Mouse (Mus musculus): Measurements from ENCODE around the gene Rnase10. TPM values are rescaled to one million over a fixed set of nuclear protein-coding genes. Genes with fewer than 3 reads are reported as not detected.

Gene Rnase10
- polyA plus RNA-seq, 1 experiment from 2014 or later = not detected

DNA sequence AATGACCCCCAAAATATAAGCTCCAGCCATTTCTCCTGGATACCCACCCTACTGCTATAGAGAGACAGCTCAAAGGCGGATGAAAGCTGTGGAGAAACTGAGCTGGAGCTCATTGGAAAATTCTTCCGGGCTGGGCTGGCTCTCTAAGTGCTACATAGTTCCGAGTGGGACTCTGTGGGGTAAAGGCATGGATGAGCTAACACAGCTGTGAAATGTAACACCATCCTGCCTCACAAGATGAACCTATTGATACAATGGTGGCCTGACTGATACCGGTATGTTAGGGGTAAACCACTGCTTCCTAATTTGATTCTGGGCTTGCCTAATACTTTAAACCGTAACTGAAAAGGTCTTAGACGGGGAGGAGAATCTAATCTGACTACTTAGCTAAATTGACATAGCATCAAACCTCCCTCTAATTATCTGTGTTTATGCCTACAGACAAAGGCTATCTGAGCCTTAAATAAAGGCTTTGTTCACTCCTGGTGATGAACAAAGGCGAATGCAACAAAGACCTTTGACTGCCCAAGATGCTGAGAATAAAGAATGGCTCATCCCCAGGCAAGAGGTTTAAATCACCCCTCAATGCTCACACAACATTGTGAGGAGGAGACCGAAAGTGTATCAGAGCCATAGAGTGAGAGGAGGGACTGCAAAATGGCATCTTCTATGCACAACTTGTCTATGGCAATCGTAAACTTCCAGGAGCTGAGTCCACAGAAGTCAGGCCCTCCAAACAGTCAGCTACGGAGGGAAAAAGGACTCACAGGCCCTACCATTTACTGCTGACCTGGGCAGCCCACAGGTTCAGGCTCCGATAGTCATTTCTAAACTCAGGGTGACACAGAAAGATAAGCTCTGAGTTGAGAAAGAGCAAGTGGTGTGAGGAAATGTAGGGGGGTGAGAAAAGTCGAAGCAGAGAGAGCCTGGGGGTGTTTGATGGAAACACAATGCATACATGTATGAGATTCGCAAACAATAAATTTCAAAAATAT is 47.0 kb downstream of the Rnase10 start:
- Histone ChIP-seq H3K4me3 (no peak overlapping the region), H3K27ac (no peak overlapping the region), H3K9me3 (no peaks in the 10 kb centered on the region), H3K36me3 (no peaks in the 10 kb centered on the region), H3K4me1 (peaks cover 16% of the 10 kb centered on the region), H3K27me3 (no peaks in the 10 kb centered on the region), H3K9ac (no peak overlapping the region), H3K4me2 (replicated peaks) (no peak overlapping the region; the same call in 1 of the 2 replicates)
- ATAC-seq (ENCODE audit: low FRiP score, low read depth) = no peak
- 81% methylated on average over 13 of the region's 13 CpGs for whole genome bisulfite sequencing

DNA sequence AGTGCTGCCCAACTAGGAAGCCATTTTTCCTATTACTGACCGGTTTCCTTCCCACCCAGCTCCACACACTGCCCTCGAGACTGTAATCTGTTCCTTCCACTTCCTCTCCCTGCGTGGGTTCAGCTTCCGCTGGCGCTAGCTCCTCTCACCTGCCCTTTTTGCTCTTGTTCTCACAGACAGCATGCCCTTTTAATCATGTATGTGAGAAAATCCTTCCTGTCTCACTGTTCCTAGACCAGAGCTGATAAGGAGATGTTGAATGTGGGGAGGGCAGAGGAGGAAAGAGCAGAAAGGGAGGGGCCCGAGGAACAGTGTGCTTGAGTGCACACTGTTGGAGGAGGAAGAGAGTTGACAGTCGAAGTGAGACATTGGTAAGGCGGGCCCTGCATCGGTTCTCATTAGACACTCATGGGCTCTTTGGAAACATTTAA is 49.9 kb downstream of the Rnase10 start, which contains the start of gene Rnase12:
Gene Rnase12, minus strand, starts transcription at position 261 of the 431 bp plus-strand sequence.
- Histone ChIP-seq H3K27me3 (no peaks in the 10 kb centered on the region), H3K9me3 (no peaks in the 10 kb centered on the region), H3K36me3 (no peaks in the 10 kb centered on the region), H3K9ac (no peak within 1 kb of the TSS), H3K27ac (no peak within 1 kb of the TSS), H3K4me3 (no peak within 1 kb of the TSS), H3K4me2 (replicated peaks) (no peak within 1 kb of the TSS; the same call in 1 of the 2 replicates), H3K4me1 (peaks cover 16% of the 10 kb centered on the region)
- WGBS = 64% methylated on average over 9 of the region's 9 CpGs
- ATAC-seq (ENCODE audit: low FRiP score, low read depth) = no peak

Other genes with a start within 250 kb of the Rnase10 start
- gene Ttc5, start 222.2 kb upstream of the Rnase10 start, polyA plus RNA-seq (2015; fragmentation: Nextera tagmentation; extraction: Ambion mirVana) = 87.1 and 88.5 TPM in 2 replicates
- not detected in 2 replicates for gene Ccnb1ip1, start 200.0 kb upstream of the Rnase10 start, polyA plus RNA-seq (2015; fragmentation: Nextera tagmentation; extraction: Ambion mirVana)
- 67.9 and 69.9 TPM in 2 replicates for gene Parp2, start 199.9 kb upstream of the Rnase10 start, polyA plus RNA-seq (2015; fragmentation: Nextera tagmentation; extraction: Ambion mirVana)
- gene Tep1, start 137.2 kb upstream of the Rnase10 start, polyA plus RNA-seq (2015; fragmentation: Nextera tagmentation; extraction: Ambion mirVana) = 3.5 and 5.7 TPM in 2 replicates
- gene Klhl33, start 110.2 kb upstream of the Rnase10 start, polyA plus RNA-seq (2015; fragmentation: Nextera tagmentation; extraction: Ambion mirVana) = 0.08 and 0.10 TPM in 2 replicates
- 177 and 184 TPM in 2 replicates for gene Osgep, start 82.9 kb upstream of the Rnase10 start, polyA plus RNA-seq (2015; fragmentation: Nextera tagmentation; extraction: Ambion mirVana)
- gene Apex1, start 82.8 kb upstream of the Rnase10 start, polyA plus RNA-seq (2015; fragmentation: Nextera tagmentation; extraction: Ambion mirVana) = 286 and 290 TPM in 2 replicates
- 46.8 and 47.4 TPM in 2 replicates for gene Pip4p1, start 76.9 kb upstream of the Rnase10 start, polyA plus RNA-seq (2015; fragmentation: Nextera tagmentation; extraction: Ambion mirVana)
- 51.6 and 56.9 TPM in 2 replicates for gene Pnp, start 76.7 kb upstream of the Rnase10 start, polyA plus RNA-seq (2015; fragmentation: Nextera tagmentation; extraction: Ambion mirVana)
- not detected in 2 replicates for gene Gm49342, start 63.2 kb upstream of the Rnase10 start, polyA plus RNA-seq (2015; fragmentation: Nextera tagmentation; extraction: Ambion mirVana)
- gene Pnp2, start 51.8 kb upstream of the Rnase10 start, polyA plus RNA-seq (2015; fragmentation: Nextera tagmentation; extraction: Ambion mirVana) = 0.37 and 0.42 TPM in 2 replicates
- not detected in 2 replicates for gene Rnase9, start 34.1 kb downstream of the Rnase10 start, polyA plus RNA-seq (2015; fragmentation: Nextera tagmentation; extraction: Ambion mirVana)
- not detected in 2 replicates for gene Rnase11, start 42.4 kb downstream of the Rnase10 start, polyA plus RNA-seq (2015; fragmentation: Nextera tagmentation; extraction: Ambion mirVana)
- not detected in 2 replicates for gene Rnase12, start 49.9 kb downstream of the Rnase10 start, polyA plus RNA-seq (2015; fragmentation: Nextera tagmentation; extraction: Ambion mirVana)
- 0.03 TPM in 1 of 2 replicates, not detected in the other for gene Olfr750, start 66.7 kb downstream of the Rnase10 start, polyA plus RNA-seq (2015; fragmentation: Nextera tagmentation; extraction: Ambion mirVana)
- 30.2 and 31.4 TPM in 2 replicates for gene Rnase4, start 83.3 kb downstream of the Rnase10 start, polyA plus RNA-seq (2015; fragmentation: Nextera tagmentation; extraction: Ambion mirVana)
- 6.7 and 7.6 TPM in 2 replicates for gene Ang, start 83.4 kb downstream of the Rnase10 start, polyA plus RNA-seq (2015; fragmentation: Nextera tagmentation; extraction: Ambion mirVana)
- not detected in 2 replicates for gene Eddm3b, start 106.7 kb downstream of the Rnase10 start, polyA plus RNA-seq (2015; fragmentation: Nextera tagmentation; extraction: Ambion mirVana)
- 0.97 and 1.2 TPM in 2 replicates for gene Rnase6, start 116.2 kb downstream of the Rnase10 start, polyA plus RNA-seq (2015; fragmentation: Nextera tagmentation; extraction: Ambion mirVana)
- gene Rnase1, start 139.0 kb downstream of the Rnase10 start, polyA plus RNA-seq (2015; fragmentation: Nextera tagmentation; extraction: Ambion mirVana) = 0.14 TPM in 1 of 2 replicates, not detected in the other
- gene Rnase2b, start 154.5 kb downstream of the Rnase10 start, polyA plus RNA-seq (2015; fragmentation: Nextera tagmentation; extraction: Ambion mirVana) = not detected in 2 replicates
- gene Ang2, start 191.4 kb downstream of the Rnase10 start, polyA plus RNA-seq (2015; fragmentation: Nextera tagmentation; extraction: Ambion mirVana) = not detected in 2 replicates
- not detected in 2 replicates for gene Ear14, start 195.6 kb downstream of the Rnase10 start, polyA plus RNA-seq (2015; fragmentation: Nextera tagmentation; extraction: Ambion mirVana)
- not detected in 2 replicates for gene Rnase2a, start 248.4 kb downstream of the Rnase10 start, polyA plus RNA-seq (2015; fragmentation: Nextera tagmentation; extraction: Ambion mirVana)

All from limb, embryonic 13.5 days (tissue).